Mouse (Mus musculus) MEL-GATA-1-ER (cell line): ENCODE data around the gene Gm9044.
A peak's percentile ranks its signal among the peaks of the same experiment; 100 is the strongest.
"Not testable (repeated sequence)": the region's sequence is repeated elsewhere in the genome, so short reads cannot be mapped to it uniquely, and the experiment has no call there.

Experiments
- DNase-seq: peaks from one replicate; pipeline ENCODE4 v3.0.0-alpha.2; 2012; ENCODE audit warnings: low read depth; ENCODE audit errors: extremely low read depth

Gm9044 gene

DNA sequence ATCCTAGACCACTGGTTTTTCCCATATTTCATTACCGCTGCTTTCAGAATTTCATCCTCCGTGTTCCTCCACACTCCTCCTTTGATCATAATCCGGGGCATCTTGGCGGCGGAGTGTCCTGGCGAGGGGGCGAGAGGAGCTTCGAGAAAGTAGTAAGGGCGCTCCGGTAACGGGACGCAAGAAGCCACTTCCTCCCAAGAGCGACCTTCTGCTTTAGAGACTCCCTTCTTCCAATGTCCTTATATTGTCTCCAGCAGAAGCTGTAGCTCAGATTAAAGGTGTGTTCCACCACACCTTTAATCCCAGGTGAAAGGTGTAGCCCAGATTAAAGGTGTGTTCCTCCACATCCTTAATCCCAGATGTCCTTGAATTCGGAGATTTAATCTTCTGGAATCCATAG, at the start of gene Gm9044:
Gene Gm9044 (minus strand): TSS at position 101 of the 400 bp plus-strand sequence.
- not testable (repeated sequence) for DNase-seq

GRCm38 (mm10) chr10:118370443-118370842, 38.2 kb upstream of the Gm9044 start:
- peak; percentile 66 for DNase-seq

- DNase-seq: no peak
These were observed 37.3 kb upstream of the Gm9044 start for GRCm38 (mm10) chr10:118369518-118369917.

GRCm38 (mm10) chr10:118354005-118354404, 21.8 kb upstream of the Gm9044 start, which contains the start of gene Gm9049:
Gene Gm9049, minus strand, starts transcription at chr10:118354105.
- DNase-seq: not testable (repeated sequence)

DNA sequence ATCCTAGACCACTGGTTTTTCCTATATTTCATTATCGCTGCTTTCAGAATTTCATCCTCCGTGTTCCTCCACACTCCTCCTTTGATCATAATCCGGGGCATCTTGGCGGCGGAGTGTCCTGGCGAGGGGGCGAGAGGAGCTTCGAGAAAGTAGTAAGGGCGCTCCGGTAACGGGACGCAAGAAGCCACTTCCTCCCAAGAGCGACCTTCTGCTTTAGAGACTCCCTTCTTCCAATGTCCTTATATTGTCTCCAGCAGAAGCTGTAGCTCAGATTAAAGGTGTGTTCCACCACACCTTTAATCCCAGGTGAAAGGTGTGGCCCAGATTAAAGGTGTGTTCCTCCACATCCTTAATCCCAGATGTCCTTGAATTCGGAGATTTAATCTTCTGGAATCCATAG, 16.4 kb upstream of the Gm9044 start, which contains the start of gene Gm9048:
Gene Gm9048 (minus strand): TSS at position 101 of the 400 bp plus-strand sequence.
- DNase-seq: not testable (repeated sequence)

DNA sequence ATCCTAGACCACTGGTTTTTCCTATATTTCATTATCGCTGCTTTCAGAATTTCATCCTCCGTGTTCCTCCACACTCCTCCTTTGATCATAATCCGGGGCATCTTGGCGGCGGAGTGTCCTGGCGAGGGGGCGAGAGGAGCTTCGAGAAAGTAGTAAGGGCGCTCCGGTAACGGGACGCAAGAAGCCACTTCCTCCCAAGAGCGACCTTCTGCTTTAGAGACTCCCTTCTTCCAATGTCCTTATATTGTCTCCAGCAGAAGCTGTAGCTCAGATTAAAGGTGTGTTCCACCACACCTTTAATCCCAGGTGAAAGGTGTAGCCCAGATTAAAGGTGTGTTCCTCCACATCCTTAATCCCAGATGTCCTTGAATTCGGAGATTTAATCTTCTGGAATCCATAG, 10.9 kb upstream of the Gm9044 start, which contains the start of gene Gm9046:
Gene Gm9046 (minus strand): TSS at position 101 of the 400 bp plus-strand sequence.
- DNase-seq: not testable (repeated sequence)

GRCm38 (mm10) chr10:118337731-118338130, 5.5 kb upstream of the Gm9044 start, which contains the start of gene Gm9045:
Gene Gm9045, minus strand, starts transcription at chr10:118337831.
- DNase-seq: not testable (repeated sequence)

- DNase-seq: not testable (repeated sequence)
These were observed 5.3 kb downstream of the Gm9044 start, which contains the start of gene Gm9040 for GRCm38 (mm10) chr10:118326869-118327268. Gene Gm9040, minus strand, starts transcription at chr10:118326969.

GRCm38 (mm10) chr10:118319024-118319423, 13.2 kb downstream of the Gm9044 start:
- DNase-seq: no peak

- not testable (repeated sequence) for DNase-seq
These were observed 30.1 kb downstream of the Gm9044 start for GRCm38 (mm10) chr10:118302133-118302532.

DNA sequence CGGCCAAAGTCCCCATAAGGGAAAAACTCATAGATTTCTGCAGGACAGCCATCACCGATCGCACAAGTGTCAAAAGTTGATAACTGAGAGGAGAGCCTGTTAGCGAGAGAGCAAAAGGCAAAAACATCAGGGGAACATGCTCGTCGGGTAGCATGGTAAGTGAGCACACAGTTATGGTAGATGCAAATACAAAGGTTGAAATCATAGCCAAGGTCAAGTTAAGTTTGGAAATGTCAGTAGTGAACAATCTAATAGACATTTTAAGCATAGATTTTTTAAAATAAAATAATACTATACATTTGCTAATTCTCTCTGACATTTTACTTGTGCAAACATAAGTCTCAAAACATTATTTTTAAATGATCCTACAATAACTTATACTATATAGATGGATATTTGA, 37.3 kb downstream of the Gm9044 start, which contains the start of gene Iltifb:
Gene Iltifb (minus strand): TSS at position 101 of the 400 bp plus-strand sequence.
- DNase-seq: no peak

DNA sequence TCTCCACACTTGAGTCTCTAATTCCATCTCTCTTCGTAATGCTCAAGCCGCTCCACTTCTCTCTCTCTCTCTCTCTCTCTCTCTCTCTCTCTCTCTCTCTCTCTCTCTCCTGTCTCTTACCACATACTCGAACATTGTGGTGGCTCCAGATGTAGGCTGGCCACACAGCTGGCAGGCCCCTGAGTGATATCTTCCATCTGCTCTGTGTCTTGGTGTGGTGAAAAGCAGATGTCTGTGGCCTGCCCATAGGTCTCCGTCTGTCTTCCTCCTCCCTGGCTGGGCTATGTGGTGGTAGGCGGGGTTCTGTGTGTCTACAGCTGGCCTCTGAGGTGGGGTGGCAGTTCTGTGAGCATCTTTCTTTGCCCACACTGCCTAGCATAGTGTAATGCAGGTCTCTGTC, 49.2 kb downstream of the Gm9044 start:
- DNase-seq: not testable (repeated sequence)

- DNase-seq: not testable (repeated sequence)
These were observed 49.6 kb downstream of the Gm9044 start for GRCm38 (mm10) chr10:118282565-118282964.
